Mouse (Mus musculus): ENCODE results near the gene Apod. TPM values are rescaled to one million over a fixed set of nuclear protein-coding genes. Genes with fewer than 3 reads are reported as not detected.

The Apod gene
- total and polyA plus RNA-seq, 3 experiments, result 0.17 TPM; not detected in 2

DNA sequence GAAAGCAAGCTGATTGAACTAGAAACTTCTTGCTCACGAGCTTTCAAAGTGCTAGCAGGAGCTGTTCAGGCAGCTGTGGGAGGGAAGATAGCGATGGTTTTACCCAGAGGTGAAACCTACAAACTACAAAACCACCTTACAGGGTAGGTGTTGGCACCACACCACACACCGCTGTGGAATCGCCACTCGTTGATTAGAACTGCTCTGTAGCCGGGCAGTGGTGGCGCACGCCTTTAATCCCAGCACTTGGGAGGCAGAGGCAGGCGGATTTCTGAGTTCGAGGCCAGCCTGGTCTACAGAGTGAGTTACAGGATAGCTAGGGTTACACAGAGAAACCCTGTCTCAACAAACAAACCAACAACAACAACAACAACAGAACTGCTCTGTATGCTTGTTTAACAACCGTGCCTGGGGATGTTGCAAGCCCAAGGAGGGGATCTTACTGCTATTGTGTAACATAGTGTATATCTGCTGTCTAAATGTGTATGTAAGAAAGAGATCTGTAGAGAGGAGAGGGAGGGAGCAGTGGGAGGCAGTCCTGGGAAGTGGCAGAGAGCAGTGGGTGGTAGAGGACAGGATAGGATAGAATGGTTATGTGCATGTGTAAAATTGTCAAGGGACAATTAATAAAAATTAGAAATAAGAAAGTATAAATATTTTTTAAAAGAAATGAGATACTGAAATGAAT lies 27.7 kb downstream of the Apod start:
- Histone ChIP-seq H3K4me1 (ENCODE audit: control insufficient read depth in 1 of 2, insufficient read depth in 2 of 2) (peaks cover 2 to 5% of the 10 kb centered on the region in 2 experiments; a peak in 3 of 4 replicates), H3K9ac (ENCODE audit: insufficient read depth, low read depth) (no peak overlapping the region), H3K4me3 (replicated peaks in 1 of 3; ENCODE audit: low read depth in 2 of 3, low read length in 2 of 3, poor library complexity in 1 of 3) (no peak overlapping the region), H3K4me2 (ENCODE audit: insufficient read depth, low read depth, poor library complexity, severe bottlenecking) (no peak overlapping the region), H3K27me3 (replicated peaks) (no peaks in the 10 kb centered on the region), H3K79me2 (replicated peaks; ENCODE audit: control insufficient read depth, extremely low read depth, insufficient read depth, poor library complexity, severe bottlenecking) (no peaks in the 10 kb centered on the region), H3K9me3 (replicated peaks; ENCODE audit: low read length) (no peaks in the 10 kb centered on the region), H3K27ac (ENCODE audit: insufficient read depth, low read depth) (no peak overlapping the region), H3K36me3 (replicated peaks in 1 of 2; ENCODE audit: control insufficient read depth in 1 of 2, insufficient read depth in 1 of 2, low read length in 1 of 2) (no peaks in the 10 kb centered on the region)
- in situ Hi-C loops (cut with MboI; ENCODE audit: low pct_ligation_motif_present, low pct_unique_long_range_greater_than_20kb, low sequenced_read_pairs) (loop anchor here (10.0 kb wide), 1 partner anchor 138 kb away; the partner anchor contains the start of gene Bdh1), dilution Hi-C loops (cut with MboI; ENCODE audit: extremely low pct_ligation_motif_present, extremely low pct_unique_long_range_greater_than_20kb, low sequenced_read_pairs) (no loop called here)
- TF ChIP-seq MEF2A (IDR thresholded peaks at IDR 0.05; ENCODE audit: borderline replicate concordance, low read depth, low read length), result no peak
- no peak for TF ChIP-seq POLR2AphosphoS2 (IDR thresholded peaks at IDR 0.05; ENCODE audit: low read depth, low read length)
- TF ChIP-seq CTCF (conservative IDR thresholded peaks at IDR 0.05 in 1 of 2, IDR thresholded peaks at IDR 0.05 in 1 of 2; ENCODE audit: low read depth in 2 of 2, low read length in 2 of 2), result no peak
- no peak for TF ChIP-seq NRF1 (IDR thresholded peaks at IDR 0.05; ENCODE audit: low read depth, low read length)
- no peak for TF ChIP-seq PAX5 (IDR thresholded peaks at IDR 0.05; ENCODE audit: low read length)
- no peak for TF ChIP-seq E2F4 (IDR thresholded peaks at IDR 0.05; ENCODE audit: insufficient replicate concordance, low read depth, low read length)
- TF ChIP-seq ZC3H11A (IDR thresholded peaks at IDR 0.05; ENCODE audit: low read depth, low read length), result no peak
- TF ChIP-seq UBTF (IDR thresholded peaks at IDR 0.05; ENCODE audit: low read depth, low read length), result no peak
- no peak for TF ChIP-seq MXI1 (IDR thresholded peaks at IDR 0.05; ENCODE audit: low read depth, low read length)
- TF ChIP-seq TCF12 (IDR thresholded peaks at IDR 0.05; ENCODE audit: low read depth, low read length), result no peak
- TF ChIP-seq TBP (conservative IDR thresholded peaks at IDR 0.05; ENCODE audit: low read depth, low read length), result no peak
- no peak for TF ChIP-seq GABPA (IDR thresholded peaks at IDR 0.05; ENCODE audit: insufficient replicate concordance, low read depth, low read length)
- no peak for TF ChIP-seq MAX (IDR thresholded peaks at IDR 0.05; ENCODE audit: low read length)
- TF ChIP-seq IRF4 (IDR thresholded peaks at IDR 0.05; ENCODE audit: low read depth, low read length), result no peak
- no peak for TF ChIP-seq CHD1 (IDR thresholded peaks at IDR 0.05; ENCODE audit: low read depth, low read length)
- DNase-seq (ENCODE audit: extremely low read depth), result no peak

DNA sequence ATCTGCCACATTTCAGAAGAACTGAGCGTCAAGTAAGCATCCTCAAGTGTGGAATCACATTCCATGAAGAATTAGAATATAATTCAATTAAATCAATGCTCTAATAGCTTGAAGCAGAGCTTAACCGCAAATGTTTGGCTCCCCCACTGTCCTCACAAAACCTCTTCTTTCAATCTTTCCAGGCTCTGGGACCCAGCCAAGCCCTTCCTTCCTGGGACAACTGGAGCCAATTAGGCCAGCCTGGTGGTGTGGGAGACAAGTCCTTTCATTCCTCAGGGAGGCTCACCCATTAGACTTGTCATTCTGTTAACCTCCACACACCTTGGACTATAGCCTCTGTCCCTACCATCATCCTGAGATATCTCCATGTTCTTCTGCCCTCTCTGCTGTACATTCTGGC lies 32.6 kb downstream of the Apod start:
- Histone ChIP-seq H3K9me3 (replicated peaks; ENCODE audit: low read length) (no peaks in the 10 kb centered on the region), H3K27ac (ENCODE audit: insufficient read depth, low read depth) (no peak overlapping the region), H3K4me2 (ENCODE audit: insufficient read depth, low read depth, poor library complexity, severe bottlenecking) (no peak overlapping the region), H3K79me2 (replicated peaks; ENCODE audit: control insufficient read depth, extremely low read depth, insufficient read depth, poor library complexity, severe bottlenecking) (no peaks in the 10 kb centered on the region), H3K9ac (ENCODE audit: insufficient read depth, low read depth) (no peak overlapping the region), H3K4me3 (replicated peaks in 1 of 3; ENCODE audit: low read depth in 2 of 3, low read length in 2 of 3, poor library complexity in 1 of 3) (no peak overlapping the region), H3K36me3 (replicated peaks in 1 of 2; ENCODE audit: control insufficient read depth in 1 of 2, insufficient read depth in 1 of 2, low read length in 1 of 2) (no peaks in the 10 kb centered on the region), H3K27me3 (replicated peaks) (peaks cover 4% of the 10 kb centered on the region), H3K4me1 (ENCODE audit: control insufficient read depth in 1 of 2, insufficient read depth in 2 of 2) (no peaks in the 10 kb centered on the region; a peak in 1 of 4 replicates)
- no peak for TF ChIP-seq CHD1 (IDR thresholded peaks at IDR 0.05; ENCODE audit: low read depth, low read length)
- TF ChIP-seq PAX5 (IDR thresholded peaks at IDR 0.05; ENCODE audit: low read length), result no peak
- no peak for TF ChIP-seq NELFE (IDR thresholded peaks at IDR 0.05; ENCODE audit: low read depth, low read length)
- no peak for TF ChIP-seq ETS1 (conservative IDR thresholded peaks at IDR 0.05; ENCODE audit: low read depth, low read length)
- no peak for TF ChIP-seq KAT2A (IDR thresholded peaks at IDR 0.05; ENCODE audit: insufficient replicate concordance, low read length)
- no peak for TF ChIP-seq ZMIZ1 (IDR thresholded peaks at IDR 0.05; ENCODE audit: low read depth, low read length)
- TF ChIP-seq MYC (IDR thresholded peaks at IDR 0.05; ENCODE audit: low read depth, low read length), result no peak
- no peak for TF ChIP-seq CTCF (conservative IDR thresholded peaks at IDR 0.05 in 1 of 2, IDR thresholded peaks at IDR 0.05 in 1 of 2; ENCODE audit: low read depth in 2 of 2, low read length in 2 of 2)
- no peak for TF ChIP-seq NRF1 (IDR thresholded peaks at IDR 0.05; ENCODE audit: low read depth, low read length)
- TF ChIP-seq ZNF384 (IDR thresholded peaks at IDR 0.05; ENCODE audit: low read depth, low read length), result no peak
- TF ChIP-seq ELF1 (IDR thresholded peaks at IDR 0.05; ENCODE audit: low read depth, low read length), result no peak
- TF ChIP-seq POLR2A (IDR thresholded peaks at IDR 0.05; ENCODE audit: low read depth, low read length), result no peak
- no peak for TF ChIP-seq MAZ (IDR thresholded peaks at IDR 0.05; ENCODE audit: low read depth, low read length)
- no peak for TF ChIP-seq ZC3H11A (IDR thresholded peaks at IDR 0.05; ENCODE audit: low read depth, low read length)
- no peak for TF ChIP-seq MEF2A (IDR thresholded peaks at IDR 0.05; ENCODE audit: borderline replicate concordance, low read depth, low read length)
- TF ChIP-seq JUN (IDR thresholded peaks at IDR 0.05; ENCODE audit: insufficient read depth, low read depth, low read length), result no peak
- no peak for TF ChIP-seq MAX (IDR thresholded peaks at IDR 0.05; ENCODE audit: low read length)
- no peak for TF ChIP-seq USF1 (IDR thresholded peaks at IDR 0.05; ENCODE audit: low read depth, low read length)
- TF ChIP-seq MXI1 (IDR thresholded peaks at IDR 0.05; ENCODE audit: low read depth, low read length), result no peak
- TF ChIP-seq TCF12 (IDR thresholded peaks at IDR 0.05; ENCODE audit: low read depth, low read length), result no peak
- in situ Hi-C loops (cut with MboI; ENCODE audit: low pct_ligation_motif_present, low pct_unique_long_range_greater_than_20kb, low sequenced_read_pairs), result loop anchor here (10.0 kb wide), 1 partner anchor 143 kb away; the partner anchor contains the start of gene Bdh1
- DNase-seq (ENCODE audit: extremely low read depth), result no peak
- dilution Hi-C loops (cut with MboI; ENCODE audit: extremely low pct_ligation_motif_present, extremely low pct_unique_long_range_greater_than_20kb, low sequenced_read_pairs), result no loop called here
